Mouse (Mus musculus) lung, embryonic 14.5 days (tissue): Measurements from ENCODE around the gene Galnt5. TPM values are rescaled to one million over a fixed set of nuclear protein-coding genes. Genes with fewer than 3 reads are reported as not detected.

Source experiments
- ATAC-seq: fragments of 200-750 bp; cut with Nextera tagmentation; 2 replicates; pipeline ENCODE4 v1.8.0; 2017; ENCODE audit warnings: mild to moderate bottlenecking, moderate TSS enrichment, moderate library complexity; ENCODE audit not compliant: insufficient read depth
- DNase-seq: peaks from one replicate; pipeline ENCODE4 v3.0.0-alpha.2; 2015
- H3K27ac ChIP-seq: fragments of 300-500 bp; sonication (generic); 2 replicates; pipeline ENCODE4 v1.5.1; 2014; ENCODE audit warnings: low read depth, mild to moderate bottlenecking, moderate library complexity
- H3K27me3 ChIP-seq: fragments of 300-500 bp; sonication (generic); 2 replicates; pipeline ENCODE4 v1.6.1; 2014; ENCODE audit warnings: low read length, control low read depth; ENCODE audit not compliant: insufficient read depth
- H3K36me3 ChIP-seq: fragments of 300-500 bp; sonication (generic); 2 replicates; pipeline ENCODE4 v1.6.1; 2014; ENCODE audit warnings: control low read depth; ENCODE audit not compliant: insufficient read depth
- H3K4me1 ChIP-seq: fragments of 300-500 bp; sonication (generic); 2 replicates; pipeline ENCODE4 v1.6.1; 2014; ENCODE audit warnings: antibody characterized with exemption, control low read depth; ENCODE audit not compliant: insufficient read depth
- H3K4me2 ChIP-seq: fragments of 300-500 bp; sonication (generic); 2 replicates; pipeline ENCODE4 v1.6.1; 2014; ENCODE audit warnings: mild to moderate bottlenecking
- H3K4me3 ChIP-seq: fragments of 300-500 bp; sonication (generic); 2 replicates; pipeline ENCODE4 v1.5.1; 2014; ENCODE audit warnings: low read depth, low read length
- H3K9ac ChIP-seq: fragments of 300-500 bp; sonication (generic); 2 replicates; pipeline ENCODE4 v1.6.1; 2014
- H3K9me3 ChIP-seq: fragments of 300-500 bp; sonication (generic); 2 replicates; pipeline ENCODE4 v1.6.1; 2016; ENCODE audit warnings: low read depth, low read length, control low read depth
- CTCF ChIP-seq: IDR thresholded peaks from 2 replicates; pipeline ENCODE4 v1.5.1; 2016; ENCODE audit warnings: antibody characterized with exemption, low read depth
- WGBS: fragments of 180-500 bp; shearing (Covaris S2); extraction: QIAGEN DNeasy Blood & Tissue Kit; methylation state at CpG from one replicate; pipeline ENCODE4 v1.1.7; 2014; 5-methylcytosine and 5-hydroxymethylcytosine counted together
- polyA plus RNA-seq: library from polyadenylated mRNA; unstranded; fragments of >200 nt; fragmentation: Nextera tagmentation; extraction: Ambion mirVana; gene quantifications from 2 replicates; pipeline ENCODE4 v1.2.1, GENCODE M21; 2014

Galnt5 gene
- polyA plus RNA-seq, 1 experiment from 2014 or later, result 1.3 TPM

DNA sequence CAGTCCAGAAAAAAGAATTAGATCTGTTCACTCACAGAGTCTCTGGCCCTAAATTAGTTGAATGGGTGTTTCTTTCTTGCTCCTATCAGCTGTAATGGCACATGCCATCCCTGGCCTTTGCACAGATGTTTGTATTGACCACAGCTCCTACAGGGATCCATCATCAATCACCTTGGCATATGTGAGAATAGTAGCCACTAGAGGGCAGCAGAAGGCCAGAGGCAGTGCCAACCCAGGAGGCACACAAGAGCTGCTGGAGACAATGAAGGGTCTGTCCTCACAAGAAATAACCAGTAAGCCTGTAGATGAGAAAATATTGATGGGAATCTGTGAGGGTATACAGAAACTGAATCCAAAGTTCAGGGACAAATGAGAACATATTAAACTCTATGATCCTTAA is 57.7 kb downstream of the Galnt5 start:
- no peaks in the 10 kb centered on the region for H3K27me3 ChIP-seq
- peak; percentile 86 for TF ChIP-seq CTCF
- no peak overlapping the region for H3K4me2 ChIP-seq
- H3K4me3 ChIP-seq, result no peak overlapping the region
- ATAC-seq (peak; percentile 65), DNase-seq (peak; percentile 75)
- no peak overlapping the region for H3K27ac ChIP-seq
- H3K9me3 ChIP-seq, result no peaks in the 10 kb centered on the region
- no peaks in the 10 kb centered on the region for H3K36me3 ChIP-seq
- H3K4me1 ChIP-seq, result no peaks in the 10 kb centered on the region
- no peak overlapping the region for H3K9ac ChIP-seq

GRCm38 (mm10) chr2:58079849-58080248 is 82.2 kb downstream of the Galnt5 start:
- 49% methylated on average over 1 of the region's 1 CpGs for WGBS

DNA sequence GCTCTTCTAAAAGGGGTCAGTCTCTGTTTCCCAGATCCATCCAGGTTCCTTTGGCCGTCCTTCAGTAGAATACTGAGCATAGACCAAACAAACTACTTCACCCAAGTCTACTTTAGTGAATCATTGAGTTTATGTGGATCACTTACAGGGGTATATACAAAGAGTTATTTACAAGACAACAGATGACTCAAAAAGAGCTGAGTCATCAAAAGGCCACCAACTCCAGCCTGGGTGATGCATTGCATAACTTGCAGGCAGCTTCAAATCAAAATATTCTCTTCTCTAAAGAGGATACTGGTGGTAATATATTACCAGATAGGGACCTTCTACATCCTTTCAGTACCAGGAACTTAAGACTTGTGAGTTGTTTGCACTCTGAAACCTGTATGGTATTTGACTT is 88.7 kb downstream of the Galnt5 start:
- no peak for DNase-seq
- WGBS, result 71% methylated on average over 1 of the region's 1 CpGs
- H3K27me3 ChIP-seq, result no peaks in the 10 kb centered on the region
- no peak for TF ChIP-seq CTCF
- no peaks in the 10 kb centered on the region for H3K36me3 ChIP-seq
- no peak overlapping the region for H3K27ac ChIP-seq
- H3K9ac ChIP-seq, result no peak overlapping the region
- no peak for ATAC-seq
- H3K9me3 ChIP-seq, result no peaks in the 10 kb centered on the region
- no peak overlapping the region for H3K4me3 ChIP-seq
- H3K4me1 ChIP-seq, result no peaks in the 10 kb centered on the region
- H3K4me2 ChIP-seq, result no peak overlapping the region

More at GRCm38 (mm10) chr2:58079849-58080248, 82.2 kb downstream of the Galnt5 start:
- H3K4me2 ChIP-seq, result no peak overlapping the region
- TF ChIP-seq CTCF, result no peak
- H3K4me1 ChIP-seq, result no peaks in the 10 kb centered on the region
- ATAC-seq, result no peak
- H3K9ac ChIP-seq, result no peak overlapping the region
- no peaks in the 10 kb centered on the region for H3K36me3 ChIP-seq
- no peak overlapping the region for H3K27ac ChIP-seq
- H3K4me3 ChIP-seq, result no peak overlapping the region
- DNase-seq, result no peak
- no peaks in the 10 kb centered on the region for H3K9me3 ChIP-seq
- no peaks in the 10 kb centered on the region for H3K27me3 ChIP-seq

DNA sequence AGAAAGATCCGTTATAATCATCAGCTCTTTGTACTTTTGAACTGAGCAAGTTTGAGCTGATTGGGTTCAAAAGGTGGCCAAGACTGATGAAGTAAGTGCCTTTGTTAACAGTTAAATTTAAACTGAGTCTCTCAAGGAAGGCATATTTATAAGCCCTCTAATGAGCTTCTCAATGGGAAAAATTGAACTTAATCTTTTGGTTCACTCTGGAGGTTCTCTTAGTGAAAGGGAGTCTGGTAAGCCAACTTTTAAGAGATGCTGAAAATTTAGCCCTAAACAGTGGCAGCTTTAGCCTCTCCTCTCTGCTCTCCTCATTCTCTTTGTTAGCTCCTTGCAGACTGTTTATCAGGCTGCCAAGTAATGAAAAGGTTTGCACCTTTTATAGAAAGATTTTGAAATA is 97.1 kb downstream of the Galnt5 start:
- H3K27ac ChIP-seq, result no peak overlapping the region
- DNase-seq, result no peak
- ATAC-seq, result no peak
- no peaks in the 10 kb centered on the region for H3K9me3 ChIP-seq
- TF ChIP-seq CTCF, result no peak
- no peaks in the 10 kb centered on the region for H3K27me3 ChIP-seq
- no peaks in the 10 kb centered on the region for H3K36me3 ChIP-seq
- no peak overlapping the region for H3K4me2 ChIP-seq
- no peak overlapping the region for H3K4me3 ChIP-seq
- 59% methylated on average over 1 of the region's 1 CpGs for WGBS
- no peak overlapping the region for H3K9ac ChIP-seq
- H3K4me1 ChIP-seq, result no peaks in the 10 kb centered on the region

Other genes with a start within 250 kb of the Galnt5 start
- gene Ermn, start 55.0 kb downstream of the Galnt5 start, polyA plus RNA-seq, result not detected in 2 replicates
- 1.1 and 1.3 TPM in 2 replicates for gene Cytip, start 197.6 kb downstream of the Galnt5 start, polyA plus RNA-seq